Mouse (Mus musculus) adipocyte (in vitro differentiated cells): Measurements from ENCODE around the gene Pbld1.

Experiments
- DNase-seq: peaks from one replicate; pipeline ENCODE4 v3.0.0-alpha.2; 2016; ENCODE audit warnings: low spot score

Pbld1 gene

GRCm38 (mm10) chr10:63059862-63060261 is at the start of gene Pbld1:
Gene Pbld1 (plus strand): TSS chr10:63060162.
- no peak for DNase-seq

DNA sequence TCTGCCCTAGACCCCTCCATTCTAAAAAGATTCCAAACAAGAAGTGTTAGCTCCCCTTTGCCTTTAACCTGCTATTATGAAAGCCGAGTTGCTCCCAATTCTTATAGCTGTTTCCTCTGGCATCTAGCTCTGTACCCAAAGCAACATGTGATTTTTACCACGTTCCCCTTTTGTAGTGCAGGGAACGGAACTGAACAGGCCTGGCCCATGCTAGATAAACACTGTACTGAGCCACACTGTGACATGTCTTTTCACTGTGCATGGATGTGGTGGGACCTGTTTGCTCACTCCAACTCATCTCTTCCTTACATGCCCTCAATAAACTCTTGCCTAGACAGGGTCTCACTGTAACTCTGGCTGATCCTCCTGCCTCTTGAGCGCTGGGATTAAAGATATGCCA is 49.7 kb upstream of the Pbld1 start:
- DNase-seq, result no peak

DNA sequence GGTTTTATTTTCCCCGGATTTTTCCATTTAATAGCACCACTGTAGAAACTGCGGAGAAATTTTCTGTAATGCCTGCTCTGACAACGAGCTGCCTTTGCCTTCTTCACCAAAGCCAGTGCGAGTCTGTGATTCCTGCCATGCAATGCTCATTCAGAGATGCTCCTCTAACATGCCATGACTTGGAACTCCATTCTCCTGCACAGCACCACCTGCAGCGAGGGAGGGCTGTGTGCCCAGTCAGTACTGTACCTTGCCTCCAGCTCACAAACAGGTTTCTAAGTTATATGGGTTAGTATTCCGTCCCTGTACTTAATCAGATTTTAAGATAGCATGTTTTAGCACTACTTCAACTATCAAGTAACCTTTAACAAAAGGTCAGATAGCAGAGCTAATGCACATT is 48.4 kb upstream of the Pbld1 start:
- no peak for DNase-seq

GRCm38 (mm10) chr10:63013476-63013875 is 46.5 kb upstream of the Pbld1 start:
- DNase-seq, result no peak

DNA sequence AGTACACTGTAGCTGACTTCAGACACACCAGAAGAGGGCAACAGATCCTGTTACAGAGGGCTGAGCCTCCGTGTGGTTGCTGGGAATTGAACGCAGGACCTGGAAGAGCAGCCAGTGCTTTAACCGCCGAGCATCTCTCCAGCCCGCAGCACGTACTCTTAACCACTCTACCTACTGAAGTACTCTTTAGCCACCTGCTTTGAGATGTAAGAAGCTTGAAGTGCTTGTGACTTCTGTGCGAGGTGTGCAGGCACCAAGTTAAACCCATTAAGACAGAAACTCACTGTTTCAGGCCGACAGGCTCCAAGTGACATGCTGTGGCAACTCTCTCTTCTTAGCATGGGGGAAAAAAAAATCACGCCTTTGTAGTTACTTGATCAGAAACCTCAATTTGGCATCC is 45.8 kb upstream of the Pbld1 start:
- DNase-seq, result no peak

GRCm38 (mm10) chr10:63019304-63019703 is 40.7 kb upstream of the Pbld1 start:
- DNase-seq, result peak; percentile 36

- DNase-seq, result peak; percentile 30
These were observed 38.3 kb upstream of the Pbld1 start for GRCm38 (mm10) chr10:63021702-63022101.

GRCm38 (mm10) chr10:63022541-63023120 is 37.3 kb upstream of the Pbld1 start:
- peak; percentile 48 for DNase-seq

GRCm38 (mm10) chr10:63023121-63023748 is 36.7 kb upstream of the Pbld1 start:
- DNase-seq, result peak; percentile 70

DNA sequence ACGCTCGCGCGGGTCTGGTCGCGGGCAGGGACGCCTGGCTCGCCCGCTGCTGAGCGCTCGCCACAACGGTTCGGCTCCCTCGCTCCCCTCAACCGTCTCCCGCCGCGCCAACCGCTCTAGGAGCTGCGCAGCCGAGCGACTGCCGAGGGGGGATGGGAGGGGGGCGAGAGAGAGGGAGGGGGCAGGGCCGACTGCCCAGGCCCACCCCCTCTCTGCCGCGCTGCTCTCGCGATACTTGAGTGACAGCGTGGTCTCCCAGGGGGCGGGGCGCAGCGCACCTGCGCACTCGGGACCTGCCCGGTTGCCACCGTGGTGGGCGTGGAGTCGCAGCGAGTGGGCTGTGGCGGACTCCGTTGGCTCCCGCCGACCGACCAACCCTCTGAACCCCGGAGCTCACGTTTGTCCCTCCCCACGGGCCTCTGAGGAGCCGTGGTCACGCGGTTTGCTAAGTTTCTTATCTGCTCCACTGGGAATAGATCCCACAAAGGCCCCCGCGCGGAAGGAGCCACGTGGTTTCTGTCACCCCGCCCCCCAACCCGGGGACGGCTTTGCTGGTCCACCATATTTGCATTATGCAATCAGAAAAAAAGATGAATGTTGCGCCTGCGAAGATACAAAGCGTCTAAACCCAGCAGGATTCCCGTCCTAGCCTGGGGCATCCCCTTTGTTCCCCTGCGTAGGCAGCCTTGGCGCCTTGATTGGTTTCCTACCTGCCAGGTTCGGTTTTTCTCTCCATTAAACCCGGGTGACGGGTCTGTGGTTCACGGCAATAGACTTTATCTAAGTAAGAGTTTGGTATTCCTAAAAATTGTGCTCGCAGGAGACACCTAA is 36.0 kb upstream of the Pbld1 start, which contains the start of the genes Hnrnph3 and Pbld2:
Gene Hnrnph3, minus strand, starts transcription at position 469 of the 831 bp plus-strand sequence.
Gene Pbld2, plus strand, starts transcription at position 567 of the 831 bp plus-strand sequence.
- DNase-seq, result peak; percentile 97

- peak; percentile 77 for DNase-seq
These were observed 35.4 kb upstream of the Pbld1 start for GRCm38 (mm10) chr10:63024580-63024910.

- no peak for DNase-seq
These were observed 34.9 kb upstream of the Pbld1 start for GRCm38 (mm10) chr10:63025016-63025415.

GRCm38 (mm10) chr10:63025491-63026011 is 34.4 kb upstream of the Pbld1 start:
- DNase-seq, result no peak

- no peak for DNase-seq
These were observed 33.7 kb upstream of the Pbld1 start for GRCm38 (mm10) chr10:63026156-63026794.

DNA sequence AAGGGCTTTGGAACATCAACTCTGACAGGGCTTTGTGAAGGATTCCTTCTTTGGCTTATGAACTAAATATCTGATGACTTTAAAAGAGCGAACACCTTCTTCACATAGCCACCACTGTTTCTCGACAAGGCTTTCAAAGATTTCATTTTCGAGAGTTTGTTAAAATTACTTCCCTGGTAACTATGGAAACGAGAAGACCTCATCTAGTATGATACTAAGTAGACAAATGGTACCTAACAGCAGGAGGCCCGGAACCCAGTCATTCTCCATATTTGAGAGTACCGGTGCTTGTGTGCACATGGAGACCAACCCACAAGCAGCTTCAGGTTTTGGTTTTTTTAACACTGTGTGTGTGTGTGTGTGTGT is 33.2 kb upstream of the Pbld1 start:
- no peak for DNase-seq

- no peak for DNase-seq
These were observed 32.4 kb upstream of the Pbld1 start for GRCm38 (mm10) chr10:63027376-63028161.

DNA sequence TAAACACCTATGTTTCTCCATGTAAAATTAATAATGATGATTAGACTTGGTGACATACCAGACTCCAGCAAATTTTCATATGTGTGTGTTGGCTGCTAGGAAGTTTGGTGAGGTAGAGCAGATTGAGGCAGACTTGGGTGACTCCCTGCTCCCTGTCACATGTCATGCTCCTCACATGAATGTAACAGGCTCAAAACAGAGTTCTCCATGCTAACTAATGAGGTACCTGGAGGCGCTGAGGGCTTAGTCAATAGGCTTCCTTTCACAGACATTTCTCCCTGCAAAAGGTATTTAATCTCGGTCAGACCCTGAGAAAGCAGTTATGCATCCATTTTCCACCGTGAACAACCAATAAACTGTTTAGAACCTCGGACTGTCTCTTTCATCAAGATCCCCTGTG is 31.6 kb upstream of the Pbld1 start:
- no peak for DNase-seq

DNA sequence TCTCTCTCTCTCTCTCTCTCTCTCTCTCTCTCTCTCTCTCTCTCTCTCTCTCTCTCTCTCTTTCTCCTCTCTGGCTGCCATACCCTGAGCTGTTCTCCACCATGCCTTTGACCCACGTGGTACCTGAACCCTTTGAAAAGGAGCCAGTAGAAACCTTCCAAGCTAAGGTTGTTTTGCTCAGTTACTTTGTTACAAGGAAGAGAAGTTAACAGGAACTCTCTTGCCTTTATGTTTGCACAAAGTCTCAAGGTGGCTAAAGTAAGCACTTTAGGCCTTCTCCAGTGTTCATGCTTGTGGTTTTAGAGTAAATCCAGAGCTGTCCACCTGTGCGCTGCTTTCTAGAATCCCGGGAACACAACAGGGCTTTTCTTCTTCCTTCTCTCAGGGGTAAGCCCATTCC is 27.7 kb upstream of the Pbld1 start:
- DNase-seq, result no peak

- peak; percentile 34 for DNase-seq
These were observed 27.0 kb upstream of the Pbld1 start for GRCm38 (mm10) chr10:63032956-63033355.

GRCm38 (mm10) chr10:63038571-63039320 is 21.2 kb upstream of the Pbld1 start:
- no peak for DNase-seq
